Mouse (Mus musculus) spleen, adult 18-20 months (tissue): ENCODE data around the gene Aff4.

Experiments used
- DNase-seq, 2 experiments: peaks; one replicate each; pipeline ENCODE4 v3.0.0; 2022; ENCODE audit warnings: mixed read lengths in 2 of 2

Gene Aff4

GRCm38 (mm10) chr11:53463551-53464424 lies 113.2 kb downstream of the Aff4 start:
- DNase-seq: no peak

- peak in 1 of 2 experiments; percentile 28 for DNase-seq
These were observed 115.8 kb downstream of the Aff4 start for GRCm38 (mm10) chr11:53466231-53466971.

- no peak for DNase-seq
These were observed 118.8 kb downstream of the Aff4 start for GRCm38 (mm10) chr11:53469294-53469967.

GRCm38 (mm10) chr11:53469968-53470695 lies 119.5 kb downstream of the Aff4 start, which contains the start of gene Gm9837:
TSS of gene Gm9837 (minus strand) at chr11:53470479.
- peak; percentile 57 to 81 for DNase-seq
